Mouse (Mus musculus): Measurements from ENCODE around the gene Gm21800. TPM values are rescaled to one million over a fixed set of nuclear protein-coding genes. Genes with fewer than 3 reads are reported as not detected.
"Not testable (repeated sequence)": the region's sequence is repeated elsewhere in the genome, so short reads cannot be mapped to it uniquely, and the experiment has no call there.

The Gm21800 gene
- not detected in 2 replicates for polyA plus RNA-seq (2015; fragmentation: Nextera tagmentation; extraction: Ambion mirVana)

DNA sequence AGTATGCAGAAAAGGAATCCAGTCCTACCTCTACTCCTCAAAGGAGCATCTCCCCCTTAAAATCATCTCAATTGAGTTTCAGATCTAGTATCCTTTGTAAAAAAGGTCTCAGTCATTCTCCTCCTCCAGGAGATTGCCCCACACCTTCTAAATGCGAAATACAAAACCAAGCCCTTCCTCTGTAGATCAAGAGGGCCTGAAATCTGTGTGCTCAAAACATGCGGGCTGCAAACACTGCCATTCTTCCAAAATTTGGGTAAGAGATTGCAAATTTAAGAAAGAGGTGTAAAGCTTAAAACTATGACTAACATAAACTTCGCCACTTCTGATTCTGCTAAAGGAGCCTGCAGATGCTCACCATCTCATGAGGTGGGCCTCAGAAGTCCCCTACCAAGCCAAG, at the start of gene Gm21800:
TSS of gene Gm21800 (plus strand) at position 301 of the 400 bp plus-strand sequence.
- H3K9me3 ChIP-seq (replicated peaks; ENCODE audit: control insufficient read depth, low read length); H3K4me1 ChIP-seq (ENCODE audit: control insufficient read depth, low read depth, low read length); H3K4me2 ChIP-seq (ENCODE audit: low read depth, low read length); H3K9ac ChIP-seq (ENCODE audit: low read depth, low read length); H3K36me3 ChIP-seq (ENCODE audit: control insufficient read depth, insufficient read depth); H3K27me3 ChIP-seq (ENCODE audit: control insufficient read depth, insufficient read depth, low read depth, low read length); ATAC-seq (ENCODE audit: low read depth); H3K4me3 ChIP-seq (ENCODE audit: low read depth, low read length); H3K27ac ChIP-seq (ENCODE audit: low read length): not testable (repeated sequence)
- WGBS (ENCODE audit: insufficient replicate concordance) = 13% methylated on average over 1 of the region's 3 CpGs

All from liver, embryonic 16.5 days (tissue).